Mouse (Mus musculus) heart, embryonic 13.5 days (tissue): ENCODE data around the gene Mep1a. TPM values are rescaled to one million over a fixed set of nuclear protein-coding genes. Genes with fewer than 3 reads are reported as not detected.
"Not testable (repeated sequence)": the region's sequence is repeated elsewhere in the genome, so short reads cannot be mapped to it uniquely, and the experiment has no call there.

Experiments used
- ATAC-seq: fragments of 200-750 bp; cut with Nextera tagmentation; 2 replicates; pipeline ENCODE4 v1.8.0; 2017; ENCODE audit warnings: moderate TSS enrichment; ENCODE audit not compliant: insufficient number of reproducible peaks, low FRiP score, low TSS enrichment; ENCODE audit errors: extremely low read depth
- H3K27ac ChIP-seq: fragments of 300-500 bp; sonication (generic); replicated peaks from 2 replicates; pipeline ENCODE4 v1.5.1; 2015; ENCODE audit warnings: moderate library complexity, mild to moderate bottlenecking, inconsistent platforms
- H3K27me3 ChIP-seq: fragments of 300-500 bp; sonication (generic); replicated peaks from 2 replicates; pipeline ENCODE4 v1.6.1; 2015; ENCODE audit warnings: mild to moderate bottlenecking, inconsistent platforms
- H3K36me3 ChIP-seq: fragments of 300-500 bp; sonication (generic); 2 replicates; pipeline ENCODE4 v1.6.1; 2015; ENCODE audit warnings: mild to moderate bottlenecking, inconsistent platforms
- H3K4me1 ChIP-seq: fragments of 300-500 bp; sonication (generic); 2 replicates; pipeline ENCODE4 v1.6.1; 2015; ENCODE audit warnings: inconsistent platforms
- H3K4me2 ChIP-seq: fragments of 300-500 bp; sonication (generic); 2 replicates; pipeline ENCODE4 v1.6.1; 2015; ENCODE audit warnings: inconsistent platforms, mild to moderate bottlenecking, moderate library complexity
- H3K4me3 ChIP-seq: fragments of 300-500 bp; sonication (generic); 2 replicates; pipeline ENCODE4 v1.5.1; 2015; ENCODE audit warnings: moderate library complexity, mild to moderate bottlenecking, inconsistent platforms
- H3K9ac ChIP-seq: fragments of 300-500 bp; sonication (generic); 2 replicates; pipeline ENCODE4 v1.6.1; 2015; ENCODE audit warnings: inconsistent platforms, mild to moderate bottlenecking, moderate library complexity
- H3K9me3 ChIP-seq: fragments of 300-500 bp; sonication (generic); 2 replicates; pipeline ENCODE4 v1.6.1; 2016; ENCODE audit warnings: inconsistent platforms
- WGBS: fragments of 180-500 bp; shearing (Covaris S2); methylation state at CpG from one replicate; pipeline ENCODE4 v1.1.7; 2015; ENCODE audit warnings: mixed read lengths; 5-methylcytosine and 5-hydroxymethylcytosine counted together
- polyA plus RNA-seq: library from polyadenylated mRNA; unstranded; fragments of >200 nt; fragmentation: Nextera tagmentation; extraction: Ambion mirVana; gene quantifications from 2 replicates; pipeline ENCODE4 v1.2.1, GENCODE M21; 2015

Gene Mep1a
- polyA plus RNA-seq = not detected in 2 replicates

GRCm38 (mm10) chr17:43502592-43502991 is at the start of gene Mep1a:
Gene Mep1a, minus strand, starts transcription at chr17:43502812.
- Histone ChIP-seq H3K9ac (no peak within 1 kb of the TSS), H3K36me3 (no peaks in the 10 kb centered on the region), H3K9me3 (no peaks in the 10 kb centered on the region), H3K4me3 (no peak within 1 kb of the TSS), H3K27me3 (no peaks in the 10 kb centered on the region), H3K4me1 (peaks cover 3% of the 10 kb centered on the region; the same call in 1 of the 2 replicates), H3K27ac (no peak within 1 kb of the TSS), H3K4me2 (no peak within 1 kb of the TSS)
- ATAC-seq = no peak
- 84% methylated on average over 9 of the region's 9 CpGs for WGBS

GRCm38 (mm10) chr17:43551122-43551630 is 48.6 kb upstream of the Mep1a start:
- no peak for ATAC-seq
- no peaks in the 10 kb centered on the region for H3K9me3 ChIP-seq
- H3K9ac ChIP-seq = no peak overlapping the region
- no peak overlapping the region for H3K4me3 ChIP-seq
- no peaks in the 10 kb centered on the region for H3K36me3 ChIP-seq
- H3K27me3 ChIP-seq = no peaks in the 10 kb centered on the region
- H3K4me2 ChIP-seq = no peak overlapping the region
- H3K27ac ChIP-seq = no peak overlapping the region
- WGBS = 33% methylated on average over 3 of the region's 3 CpGs
- peaks cover 27% of the 10 kb centered on the region for H3K4me1 ChIP-seq

DNA sequence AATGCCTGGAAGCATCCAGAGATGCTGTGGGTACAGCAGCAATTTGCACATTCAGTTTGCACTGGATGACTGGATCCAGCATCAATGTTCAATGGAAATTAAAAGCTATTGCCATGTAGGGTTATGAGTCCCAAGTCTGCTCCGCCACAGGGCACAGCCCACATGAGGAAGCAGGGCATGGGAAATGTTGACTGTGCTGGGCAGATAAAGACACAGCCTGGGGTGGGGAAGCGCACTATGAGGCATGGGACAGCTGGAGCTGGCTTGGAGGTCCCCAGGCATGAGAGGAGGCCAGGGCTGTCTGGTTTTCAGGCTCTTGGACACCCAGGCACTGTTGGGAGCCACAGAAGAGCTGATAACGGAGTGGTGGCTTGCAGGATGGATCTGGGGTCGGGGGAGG is 41.4 kb upstream of the Mep1a start:
- Histone ChIP-seq H3K36me3 (no peaks in the 10 kb centered on the region), H3K4me1 (no peaks in the 10 kb centered on the region), H3K9me3 (no peaks in the 10 kb centered on the region), H3K27ac (no peak overlapping the region), H3K4me2 (no peak overlapping the region), H3K9ac (no peak overlapping the region), H3K27me3 (no peaks in the 10 kb centered on the region), H3K4me3 (no peak overlapping the region)
- no peak for ATAC-seq
- 65% methylated on average over 4 of the region's 4 CpGs for WGBS

GRCm38 (mm10) chr17:43543539-43543938 is 40.9 kb upstream of the Mep1a start, which contains the start of gene Ankrd66:
Gene Ankrd66, minus strand, starts transcription at chr17:43543639.
- Histone ChIP-seq H3K27ac (no peak within 1 kb of the TSS), H3K4me1 (no peaks in the 10 kb centered on the region), H3K4me2 (no peak within 1 kb of the TSS), H3K36me3 (no peaks in the 10 kb centered on the region), H3K9ac (no peak within 1 kb of the TSS), H3K9me3 (no peaks in the 10 kb centered on the region), H3K4me3 (no peak within 1 kb of the TSS), H3K27me3 (no peaks in the 10 kb centered on the region)
- ATAC-seq = no peak
- 17% methylated on average over 1 of the region's 1 CpGs for WGBS

- no peaks in the 10 kb centered on the region for H3K27me3 ChIP-seq
- 79% methylated on average over 3 of the region's 3 CpGs for WGBS
- H3K4me3 ChIP-seq = no peak overlapping the region
- H3K36me3 ChIP-seq = no peaks in the 10 kb centered on the region
- no peaks in the 10 kb centered on the region for H3K9me3 ChIP-seq
- no peak overlapping the region for H3K9ac ChIP-seq
- no peak for ATAC-seq
- H3K4me1 ChIP-seq = peaks cover 6% of the 10 kb centered on the region; the same call in 1 of the 2 replicates
- H3K27ac ChIP-seq = no peak overlapping the region
- H3K4me2 ChIP-seq = no peak overlapping the region
Observed at GRCm38 (mm10) chr17:43538767-43539166, 36.2 kb upstream of the Mep1a start.

GRCm38 (mm10) chr17:43536841-43537240 is 34.2 kb upstream of the Mep1a start:
- not testable (repeated sequence) for H3K4me1 ChIP-seq, ATAC-seq, H3K4me2 ChIP-seq, H3K9ac ChIP-seq, H3K4me3 ChIP-seq, H3K27ac ChIP-seq, H3K27me3 ChIP-seq, H3K36me3 ChIP-seq, H3K9me3 ChIP-seq
- WGBS = 75% methylated on average over 6 of the region's 6 CpGs

GRCm38 (mm10) chr17:43534362-43535222 is 32.0 kb upstream of the Mep1a start:
- WGBS = 17% methylated on average over 23 of the region's 23 CpGs
- no peaks in the 10 kb centered on the region for H3K36me3 ChIP-seq
- no peak; the same call in 1 of the 2 replicates for ATAC-seq

DNA sequence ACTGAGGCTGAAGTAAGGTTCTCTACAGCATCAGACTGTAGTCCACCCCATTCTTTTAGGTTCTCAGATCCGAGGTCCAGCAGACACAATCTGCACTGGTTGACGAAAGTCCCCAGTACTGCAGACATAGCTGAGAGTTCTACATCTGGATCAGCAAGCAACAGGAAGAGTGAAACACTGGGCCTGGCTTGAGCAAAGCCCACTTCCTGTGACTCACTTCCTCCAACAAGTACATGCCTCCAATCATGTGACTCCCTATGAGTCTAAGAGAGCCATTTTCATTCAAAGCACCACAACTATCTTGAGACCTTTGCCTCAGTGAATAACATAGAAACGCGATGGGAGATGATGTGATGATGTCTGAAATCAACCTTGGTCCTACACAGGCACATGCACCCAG is 28.6 kb upstream of the Mep1a start:
- Histone ChIP-seq H3K9ac (no peak overlapping the region), H3K4me2 (no peak overlapping the region), H3K9me3 (no peaks in the 10 kb centered on the region), H3K27me3 (no peaks in the 10 kb centered on the region), H3K4me3 (no peak overlapping the region), H3K4me1 (peaks cover 6% of the 10 kb centered on the region; the same call in 1 of the 2 replicates), H3K27ac (no peak overlapping the region), H3K36me3 (no peaks in the 10 kb centered on the region)
- 86% methylated on average over 4 of the region's 4 CpGs for WGBS
- no peak for ATAC-seq

More at GRCm38 (mm10) chr17:43534362-43535222, 32.0 kb upstream of the Mep1a start:
- Histone ChIP-seq H3K9ac (peak overlapping the region; percentile 75), H3K27ac (no peak overlapping the region), H3K4me1 (peaks cover 6% of the 10 kb centered on the region; the same call in 1 of the 2 replicates), H3K27me3 (no peaks in the 10 kb centered on the region), H3K4me3 (peak overlapping the region; percentile 47), H3K9me3 (no peaks in the 10 kb centered on the region), H3K4me2 (peak overlapping the region; percentile 74)

DNA sequence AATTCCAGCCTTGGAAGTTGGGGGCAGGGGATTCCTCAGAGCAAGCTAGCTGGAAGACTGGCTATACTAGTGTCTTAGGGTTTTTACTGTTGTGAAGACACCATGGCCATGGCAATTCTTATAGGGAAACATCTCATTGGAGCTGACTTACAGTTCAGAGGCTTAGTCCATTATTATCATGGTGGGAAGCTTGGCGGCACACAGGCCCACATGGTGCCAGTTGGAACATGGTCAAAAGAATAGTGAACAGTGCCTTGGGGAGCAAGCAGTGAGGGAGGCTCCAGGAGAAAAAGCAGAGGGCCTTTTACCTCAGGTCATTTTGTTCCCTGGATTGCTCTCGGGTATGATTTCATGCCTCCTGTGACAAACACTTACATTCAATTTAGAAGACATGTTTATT is 27.9 kb upstream of the Mep1a start:
- H3K4me3 ChIP-seq = no peak overlapping the region
- H3K4me2 ChIP-seq = no peak overlapping the region
- H3K27me3 ChIP-seq = no peaks in the 10 kb centered on the region
- WGBS = 84% methylated on average over 2 of the region's 2 CpGs
- peaks cover 6% of the 10 kb centered on the region; the same call in 1 of the 2 replicates for H3K4me1 ChIP-seq
- no peaks in the 10 kb centered on the region for H3K9me3 ChIP-seq
- H3K36me3 ChIP-seq = no peaks in the 10 kb centered on the region
- H3K9ac ChIP-seq = no peak overlapping the region
- ATAC-seq = no peak
- H3K27ac ChIP-seq = no peak overlapping the region

DNA sequence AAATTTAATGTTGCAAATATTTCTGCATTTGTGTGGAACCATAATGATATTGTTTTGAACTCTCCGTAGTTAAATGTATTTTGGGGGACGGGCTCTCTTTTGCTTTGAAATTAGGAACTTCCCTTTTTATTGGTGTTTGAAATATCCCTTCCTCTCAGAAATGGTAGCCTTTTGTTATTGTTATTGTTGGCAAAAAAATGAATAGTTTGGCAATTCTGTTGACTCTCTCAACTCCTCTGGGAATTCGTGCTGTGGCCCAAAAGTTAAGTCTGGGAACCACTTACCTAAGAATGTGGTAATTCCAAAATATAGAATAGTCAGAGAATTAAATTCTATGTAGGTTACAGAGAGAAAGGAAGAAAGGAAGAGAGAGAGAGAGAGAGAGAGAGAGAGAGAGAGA is 17.6 kb upstream of the Mep1a start:
- ATAC-seq = no peak
- Histone ChIP-seq H3K4me3 (no peak overlapping the region), H3K9ac (no peak overlapping the region), H3K27ac (no peak overlapping the region), H3K4me1 (no peaks in the 10 kb centered on the region), H3K4me2 (no peak overlapping the region), H3K36me3 (no peaks in the 10 kb centered on the region), H3K27me3 (peaks cover 10% of the 10 kb centered on the region), H3K9me3 (peaks cover 4% of the 10 kb centered on the region; the same call in 1 of the 2 replicates)
- 78% methylated on average over 3 of the region's 3 CpGs for WGBS

DNA sequence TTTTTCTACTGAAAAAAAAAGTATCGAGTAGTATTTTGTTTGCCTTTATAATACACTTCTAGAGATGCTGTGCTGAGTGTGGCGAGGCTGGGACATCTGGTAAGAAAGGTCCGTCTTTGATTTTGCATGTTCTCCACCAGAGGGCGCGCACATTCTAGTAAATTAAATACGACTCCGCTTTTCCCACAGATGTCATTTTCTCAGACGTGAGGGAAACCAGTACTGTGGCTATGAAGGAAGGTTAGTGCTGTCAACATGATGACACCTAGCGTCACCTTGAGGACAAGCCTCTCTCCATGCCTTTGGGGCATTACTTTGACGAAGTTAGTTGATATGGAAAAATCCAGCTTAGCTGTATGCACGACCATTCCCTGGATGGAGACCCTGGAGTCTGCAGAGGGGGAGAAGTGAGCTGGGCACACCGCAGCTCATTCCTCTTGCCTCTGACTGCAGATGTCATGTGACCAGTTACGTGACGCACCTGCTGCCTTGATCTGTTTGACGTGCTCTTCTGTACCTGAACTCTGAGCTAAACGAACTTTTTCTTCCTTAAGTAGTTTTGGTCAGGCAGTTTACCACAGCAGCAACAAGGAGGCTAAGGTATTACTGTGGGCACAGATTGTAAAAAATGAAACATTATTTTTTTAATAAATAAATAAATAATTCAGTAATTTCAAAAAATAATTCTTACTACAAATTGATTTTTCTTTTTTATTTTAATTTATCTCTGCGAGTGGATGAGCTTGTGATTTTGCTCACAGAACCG is 16.2 kb upstream of the Mep1a start:
- Histone ChIP-seq H3K4me2 (peak overlapping the region; percentile 36), H3K4me3 (no peak overlapping the region), H3K27ac (no peak overlapping the region), H3K9ac (no peak overlapping the region), H3K9me3 (peaks cover 17% of the 10 kb centered on the region), H3K4me1 (no peaks in the 10 kb centered on the region), H3K27me3 (peaks cover 10% of the 10 kb centered on the region), H3K36me3 (no peaks in the 10 kb centered on the region)
- WGBS = 23% methylated on average over 18 of the region's 18 CpGs
- no peak for ATAC-seq
